Mouse (Mus musculus) stomach, embryonic 15.5 days (tissue): ENCODE measurements around the gene Tob2. TPM values are rescaled to one million over a fixed set of nuclear protein-coding genes. Genes with fewer than 3 reads are reported as not detected.

ENCODE experiments used
- ATAC-seq: fragments of 200-750 bp; cut with Nextera tagmentation; 2 replicates; pipeline ENCODE4 v1.8.0; 2017; ENCODE audit warnings: low read depth, moderate number of reproducible peaks, moderate TSS enrichment; ENCODE audit not compliant: insufficient read depth, low FRiP score
- H3K27ac ChIP-seq: fragments of 300-500 bp; sonication (generic); 2 replicates; pipeline ENCODE4 v1.5.1; 2015; ENCODE audit warnings: mild to moderate bottlenecking, inconsistent platforms
- H3K27me3 ChIP-seq: fragments of 300-500 bp; sonication (generic); replicated peaks from 2 replicates; pipeline ENCODE4 v1.6.1; 2015; ENCODE audit warnings: inconsistent platforms
- H3K36me3 ChIP-seq: fragments of 300-500 bp; sonication (generic); 2 replicates; pipeline ENCODE4 v1.6.1; 2015; ENCODE audit warnings: inconsistent platforms
- H3K4me1 ChIP-seq: fragments of 300-500 bp; sonication (generic); 2 replicates; pipeline ENCODE4 v1.6.1; 2015; ENCODE audit warnings: inconsistent platforms
- H3K4me2 ChIP-seq: fragments of 300-500 bp; sonication (generic); 2 replicates; pipeline ENCODE4 v1.6.1; 2015; ENCODE audit warnings: mild to moderate bottlenecking, inconsistent platforms
- H3K4me3 ChIP-seq: fragments of 300-500 bp; sonication (generic); replicated peaks from 2 replicates; pipeline ENCODE4 v1.5.1; 2015; ENCODE audit warnings: inconsistent platforms
- H3K9ac ChIP-seq: fragments of 300-500 bp; sonication (generic); 2 replicates; pipeline ENCODE4 v1.6.1; 2015; ENCODE audit warnings: inconsistent platforms
- H3K9me3 ChIP-seq: fragments of 300-500 bp; sonication (generic); 2 replicates; pipeline ENCODE4 v1.6.1; 2016; ENCODE audit warnings: inconsistent platforms
- WGBS: fragments of 180-500 bp; shearing (Covaris S2); methylation state at CpG from one replicate; pipeline ENCODE4 v1.1.7; 2015; 5-methylcytosine and 5-hydroxymethylcytosine counted together
- polyA plus RNA-seq: library from polyadenylated mRNA; unstranded; fragments of >200 nt; fragmentation: Nextera tagmentation; extraction: Ambion mirVana; gene quantifications from 2 replicates; pipeline ENCODE4 v1.2.1, GENCODE M21; 2015

Gene Tob2
- polyA plus RNA-seq, 1 experiment from 2014 or later, result 26.6 TPM

DNA sequence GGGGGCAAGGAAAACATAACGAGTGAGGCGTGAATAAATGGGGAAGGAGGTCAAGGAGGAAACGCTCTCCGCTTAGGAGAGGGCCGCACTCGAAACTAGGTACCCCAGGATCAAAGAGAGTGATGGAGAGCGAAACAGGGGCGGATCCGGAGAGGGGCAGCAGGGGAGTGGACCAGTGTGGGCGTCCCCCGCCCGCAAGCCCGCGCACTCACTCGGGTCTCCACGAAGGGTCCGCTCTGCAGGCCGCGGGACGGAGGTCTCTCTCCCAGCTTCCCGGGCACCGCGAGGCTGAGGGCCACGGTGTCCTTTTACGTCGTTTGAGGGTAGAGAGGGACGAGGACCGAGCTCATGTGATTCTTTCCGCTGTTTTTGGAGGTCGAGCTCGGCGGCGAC is 876 bp downstream of the Tob2 start:
- Histone ChIP-seq H3K27ac (peak overlapping the region; percentile 98), H3K36me3 (0 out of 2 replicates have a peak, but pooled peaks cover 2% of the 10 kb centered on the region), H3K4me2 (peak overlapping the region; percentile 92), H3K4me3 (peak overlapping the region; percentile 93), H3K9me3 (no peaks in the 10 kb centered on the region), H3K4me1 (peaks cover 2% of the 10 kb centered on the region; the same call in 1 of the 2 replicates), H3K9ac (peak overlapping the region; percentile 97), H3K27me3 (no peaks in the 10 kb centered on the region)
- ATAC-seq, result peak; percentile 9; the same call in 1 of the 2 replicates
- under 1% methylated on average over 33 of the region's 33 CpGs for WGBS

DNA sequence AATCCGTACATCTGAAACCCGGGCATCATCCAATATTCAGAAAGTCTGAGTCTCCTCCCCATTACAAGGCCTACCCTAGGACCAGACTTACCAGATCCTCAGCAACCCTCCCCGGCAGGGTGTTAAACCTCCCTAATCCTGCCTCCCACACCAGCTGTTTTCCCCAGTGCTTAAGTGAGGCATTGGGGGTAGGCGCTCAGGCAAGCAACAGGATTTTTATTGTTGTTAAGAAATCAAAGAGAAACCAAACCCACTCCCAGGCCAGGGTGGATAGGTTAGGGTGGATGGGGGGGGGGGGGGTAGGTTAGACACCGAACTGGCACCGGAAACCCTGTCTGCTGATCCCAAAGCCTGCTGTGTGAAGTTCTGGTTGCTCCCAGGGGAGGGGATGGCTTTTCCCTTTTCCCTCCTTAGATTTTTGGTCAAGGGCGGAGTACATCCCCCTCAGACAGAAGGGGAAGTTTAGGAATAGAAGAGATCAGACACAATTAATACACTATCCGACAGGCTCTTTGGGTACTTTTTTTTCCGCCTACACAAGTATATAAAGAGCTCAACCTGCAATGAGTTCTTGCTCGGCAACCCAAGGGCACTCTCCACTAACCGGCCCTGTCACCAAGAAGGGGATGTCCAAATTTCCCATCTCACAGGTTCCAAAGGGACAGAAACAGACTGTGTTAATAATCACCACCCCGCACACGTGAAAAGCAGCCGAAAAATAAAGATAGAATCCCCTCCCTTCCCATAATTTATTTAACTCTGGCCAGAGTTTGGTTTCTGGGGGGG is 1.5 kb downstream of the Tob2 start:
- peaks cover 2% of the 10 kb centered on the region; the same call in 1 of the 2 replicates for H3K36me3 ChIP-seq
- peak overlapping the region; percentile 98 for H3K27ac ChIP-seq
- peaks cover 2% of the 10 kb centered on the region; the same call in 1 of the 2 replicates for H3K4me1 ChIP-seq
- peak overlapping the region; percentile 97 for H3K9ac ChIP-seq
- H3K27me3 ChIP-seq, result no peaks in the 10 kb centered on the region
- H3K4me2 ChIP-seq, result peak overlapping the region; percentile 92
- under 1% methylated on average over 14 of the region's 14 CpGs for WGBS
- no peak for ATAC-seq
- no peaks in the 10 kb centered on the region for H3K9me3 ChIP-seq
- H3K4me3 ChIP-seq, result peak overlapping the region; percentile 93

DNA sequence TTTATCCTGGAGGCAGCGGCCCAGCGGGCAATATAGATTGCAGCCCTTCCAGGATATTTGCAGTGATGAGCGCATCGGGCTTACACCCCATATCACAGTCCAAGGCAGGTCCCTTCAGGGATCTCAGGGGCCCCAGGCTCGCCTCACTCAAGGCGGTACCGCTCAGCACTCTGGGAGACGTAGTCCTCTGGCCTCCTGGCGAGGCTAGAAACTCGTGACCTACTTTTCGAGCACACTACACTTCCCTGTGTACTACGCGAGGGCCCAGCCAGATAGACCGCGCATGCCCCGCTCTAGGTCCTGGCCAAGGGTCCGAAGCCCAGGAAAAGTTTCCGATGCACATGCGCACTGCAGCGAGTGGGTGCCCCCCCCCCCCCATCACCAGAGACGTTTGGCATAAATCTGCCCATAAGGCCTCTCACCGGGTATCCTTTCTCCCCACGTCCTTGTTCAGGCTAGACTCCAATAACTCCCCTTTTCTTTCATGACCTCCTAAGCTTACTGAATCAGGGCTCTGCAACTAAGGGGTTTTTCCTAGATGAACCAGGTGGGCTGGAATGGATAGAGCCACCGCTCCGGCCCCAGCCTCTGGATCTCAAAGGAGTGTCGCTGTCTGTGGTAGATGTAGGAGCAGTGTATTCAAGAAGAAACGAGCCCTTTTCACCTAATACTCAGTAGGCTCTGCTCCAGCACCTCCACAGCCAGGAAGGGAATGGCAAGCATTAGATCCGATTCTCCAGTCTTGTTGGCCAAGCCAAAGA is 2.4 kb downstream of the Tob2 start:
- Histone ChIP-seq H3K27me3 (no peaks in the 10 kb centered on the region), H3K4me1 (peaks cover 2% of the 10 kb centered on the region; the same call in 1 of the 2 replicates), H3K4me2 (peak overlapping the region; percentile 92), H3K27ac (peak overlapping the region; percentile 98), H3K36me3 (peaks cover 10% of the 10 kb centered on the region; the same call in 1 of the 2 replicates), H3K9me3 (no peaks in the 10 kb centered on the region), H3K9ac (peak overlapping the region; percentile 97), H3K4me3 (peak overlapping the region; percentile 93)
- whole genome bisulfite sequencing, result 0% methylated on average over 28 of the region's 28 CpGs
- peak; percentile 88 for ATAC-seq

DNA sequence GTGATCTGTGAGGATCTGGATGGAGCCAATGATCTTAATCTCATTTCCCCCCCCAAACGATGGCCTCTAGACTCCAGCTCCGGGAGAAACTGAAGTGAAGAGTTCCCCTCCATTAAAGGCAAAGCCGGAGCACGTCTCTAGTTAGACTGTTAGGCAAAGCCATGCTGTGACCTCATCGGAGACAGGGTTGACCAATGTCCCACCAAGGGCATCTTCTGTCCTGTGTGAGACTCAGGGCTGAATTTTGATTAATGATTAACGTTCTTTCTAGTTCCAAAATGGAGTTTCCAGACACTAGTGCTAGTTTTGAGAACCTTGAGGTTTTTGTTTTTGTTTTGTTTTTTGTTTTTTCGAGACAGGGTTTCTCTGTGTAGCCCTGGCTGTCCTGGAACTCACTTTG is 5.5 kb downstream of the Tob2 start:
- no peak overlapping the region for H3K4me2 ChIP-seq
- WGBS, result 81% methylated on average over 7 of the region's 7 CpGs
- no peak for ATAC-seq
- no peak overlapping the region for H3K9ac ChIP-seq
- peaks cover 27% of the 10 kb centered on the region for H3K36me3 ChIP-seq
- H3K9me3 ChIP-seq, result no peaks in the 10 kb centered on the region
- H3K27me3 ChIP-seq, result no peaks in the 10 kb centered on the region
- H3K27ac ChIP-seq, result no peak overlapping the region
- peaks cover 2% of the 10 kb centered on the region; the same call in 1 of the 2 replicates for H3K4me1 ChIP-seq
- no peak overlapping the region for H3K4me3 ChIP-seq

DNA sequence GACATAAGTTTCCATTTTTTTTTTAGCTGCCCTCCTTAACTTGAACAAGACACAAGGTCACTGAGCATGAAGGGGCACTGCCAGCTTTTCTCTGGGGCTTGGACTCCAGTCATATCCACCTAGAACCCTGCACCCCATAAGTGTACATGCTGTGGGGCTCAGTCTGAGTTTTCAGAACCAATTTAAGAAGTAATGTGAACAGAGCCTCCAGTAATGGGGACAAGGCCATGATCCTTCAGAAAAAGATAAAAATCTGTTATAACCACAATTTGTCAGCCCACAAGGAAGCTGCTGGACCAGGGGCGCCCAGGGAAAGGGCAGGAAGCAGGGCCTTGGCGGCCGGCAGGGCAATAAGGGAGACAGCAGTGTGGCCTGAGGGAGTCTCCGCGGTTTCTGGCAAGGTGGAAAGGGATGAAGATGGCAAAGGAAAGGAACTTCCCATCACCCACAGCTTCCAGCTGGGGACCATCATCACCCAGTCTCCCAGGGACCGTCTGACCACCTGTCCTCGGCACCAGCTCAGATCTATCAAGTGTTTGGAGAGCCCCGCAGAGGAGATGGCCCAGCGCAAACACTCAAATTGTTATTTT is 6.1 kb downstream of the Tob2 start:
- no peak for ATAC-seq
- 79% methylated on average over 9 of the region's 9 CpGs for WGBS
- peaks cover 33% of the 10 kb centered on the region for H3K36me3 ChIP-seq

DNA sequence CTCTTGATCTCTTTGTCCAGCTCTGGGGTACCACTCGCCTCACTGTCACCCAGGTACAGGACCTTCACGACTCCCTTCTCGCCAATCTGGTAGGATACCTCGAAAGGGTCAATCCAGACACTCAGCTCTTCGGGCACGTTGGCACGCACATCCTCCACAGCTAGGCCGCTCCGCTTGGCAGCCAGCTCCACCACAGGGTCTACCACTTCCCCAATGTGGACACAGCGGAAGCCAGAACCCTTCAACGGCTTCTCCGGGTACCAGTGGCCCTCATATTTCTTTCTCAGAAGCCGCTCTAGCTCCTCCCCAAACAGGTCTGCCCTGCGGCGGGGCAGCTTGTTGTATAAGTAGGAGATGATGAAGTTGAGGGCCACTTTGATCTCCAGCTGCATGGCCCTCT is 7.2 kb downstream of the Tob2 start:
- no peaks in the 10 kb centered on the region for H3K9me3 ChIP-seq
- H3K4me3 ChIP-seq, result no peak overlapping the region
- ATAC-seq, result no peak
- H3K36me3 ChIP-seq, result peaks cover 37% of the 10 kb centered on the region
- no peaks in the 10 kb centered on the region; the same call in 1 of the 2 replicates for H3K4me1 ChIP-seq
- no peak overlapping the region for H3K27ac ChIP-seq
- no peak overlapping the region for H3K9ac ChIP-seq
- no peaks in the 10 kb centered on the region for H3K27me3 ChIP-seq
- 93% methylated on average over 15 of the region's 15 CpGs for WGBS
- no peak overlapping the region for H3K4me2 ChIP-seq

More for the DNA sequence above, 6.1 kb downstream of the Tob2 start:
- Histone ChIP-seq H3K9me3 (no peaks in the 10 kb centered on the region), H3K27ac (no peak overlapping the region), H3K27me3 (no peaks in the 10 kb centered on the region), H3K4me2 (no peak overlapping the region), H3K4me3 (no peak overlapping the region), H3K4me1 (peaks cover 2% of the 10 kb centered on the region; the same call in 1 of the 2 replicates), H3K9ac (no peak overlapping the region)

DNA sequence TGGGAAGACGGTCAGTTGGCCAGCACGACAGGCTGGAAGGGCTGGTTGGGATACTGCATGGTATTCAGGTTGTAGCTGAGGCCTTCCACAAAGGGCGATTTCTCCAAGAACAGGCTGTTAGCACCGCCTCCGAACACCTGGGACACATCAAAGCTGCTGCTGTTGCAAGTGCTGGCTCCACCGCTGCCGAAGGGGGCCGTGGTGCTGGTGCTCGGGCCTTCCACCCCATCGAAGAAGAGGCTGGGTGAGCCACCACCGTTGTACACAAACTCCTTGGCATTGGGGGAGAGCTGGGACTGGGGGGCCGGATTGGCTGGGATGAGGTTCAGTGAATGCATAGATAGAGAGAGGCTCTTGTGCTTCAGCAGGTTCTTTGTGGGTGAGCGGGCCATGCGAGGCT is 7.9 kb downstream of the Tob2 start:
- no peaks in the 10 kb centered on the region for H3K27me3 ChIP-seq
- no peak overlapping the region for H3K9ac ChIP-seq
- H3K4me3 ChIP-seq, result no peak overlapping the region
- H3K9me3 ChIP-seq, result no peaks in the 10 kb centered on the region
- no peak overlapping the region for H3K27ac ChIP-seq
- peaks cover 37% of the 10 kb centered on the region for H3K36me3 ChIP-seq
- WGBS, result 73% methylated on average over 14 of the region's 14 CpGs
- H3K4me2 ChIP-seq, result no peak overlapping the region
- no peak for ATAC-seq
- H3K4me1 ChIP-seq, result no peaks in the 10 kb centered on the region

DNA sequence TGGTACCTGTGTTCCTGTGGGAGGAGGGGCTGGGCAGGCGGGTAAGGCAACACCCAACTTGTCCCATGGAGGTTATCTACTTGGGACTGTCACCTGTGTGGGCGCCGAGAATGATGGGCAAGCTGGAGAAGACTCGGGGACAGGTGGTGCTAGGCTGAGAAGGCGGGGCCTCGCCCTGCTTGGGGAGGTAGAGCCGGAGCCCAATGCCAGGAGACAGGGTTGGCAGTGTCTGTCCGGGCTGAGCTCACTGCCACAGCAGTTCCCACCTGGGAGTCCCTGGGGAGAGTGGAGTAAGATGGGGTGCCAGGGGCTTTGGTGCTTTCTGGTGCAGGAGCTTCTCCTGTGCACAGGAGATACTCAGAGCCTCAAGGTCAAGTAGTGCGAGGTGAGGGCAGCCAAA is 9.5 kb downstream of the Tob2 start:
- 80% methylated on average over 9 of the region's 9 CpGs for WGBS
- H3K9ac ChIP-seq, result no peak overlapping the region
- no peak overlapping the region for H3K4me3 ChIP-seq
- no peak overlapping the region for H3K27ac ChIP-seq
- H3K4me1 ChIP-seq, result no peaks in the 10 kb centered on the region
- no peak overlapping the region for H3K4me2 ChIP-seq
- no peaks in the 10 kb centered on the region for H3K27me3 ChIP-seq
- H3K36me3 ChIP-seq, result peaks cover 37% of the 10 kb centered on the region
- no peak for ATAC-seq
- H3K9me3 ChIP-seq, result no peaks in the 10 kb centered on the region

DNA sequence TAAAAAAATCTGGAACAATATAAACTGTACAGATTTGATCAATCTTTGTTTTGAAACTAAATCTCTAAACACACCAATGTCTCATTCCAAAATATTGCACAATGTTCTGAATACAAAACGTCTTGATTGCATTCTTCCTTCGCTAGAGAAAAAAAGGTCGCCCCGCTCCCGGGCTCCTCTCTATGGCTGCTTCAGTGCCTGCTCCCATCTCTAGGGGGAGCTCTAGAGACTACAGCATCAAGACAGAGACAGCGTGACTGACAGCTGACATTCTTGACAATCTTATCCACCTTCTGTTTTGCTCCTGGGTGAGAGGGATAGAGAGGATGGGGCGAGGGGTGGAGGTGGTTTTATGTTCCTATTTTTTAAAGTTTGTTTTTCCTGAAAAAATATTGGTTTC is 10.3 kb downstream of the Tob2 start:
- Histone ChIP-seq H3K9me3 (no peaks in the 10 kb centered on the region), H3K9ac (no peak overlapping the region), H3K4me2 (no peak overlapping the region), H3K27me3 (no peaks in the 10 kb centered on the region), H3K36me3 (peaks cover 37% of the 10 kb centered on the region), H3K4me1 (no peaks in the 10 kb centered on the region), H3K27ac (no peak overlapping the region), H3K4me3 (no peak overlapping the region)
- no peak for ATAC-seq
- WGBS, result 38% methylated on average over 7 of the region's 7 CpGs

DNA sequence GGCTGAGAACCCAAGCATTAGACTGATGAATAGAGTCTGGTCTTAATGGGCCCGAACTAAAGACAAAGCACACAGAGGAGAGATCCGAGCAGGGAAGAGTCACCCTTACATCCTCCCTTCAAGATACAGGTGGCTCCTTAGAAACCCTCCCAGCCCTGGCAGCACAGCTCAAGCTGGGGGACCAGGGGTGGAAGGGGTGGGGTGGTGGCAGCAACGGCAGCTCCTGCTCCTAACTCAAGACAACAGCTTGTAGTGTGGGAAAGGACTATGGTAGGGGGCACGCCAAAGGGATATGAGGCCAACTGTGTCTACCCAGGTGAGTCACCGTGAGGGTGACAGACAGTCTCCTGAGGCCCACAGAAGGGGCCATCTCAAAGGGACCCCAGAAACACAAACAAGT is 10.7 kb downstream of the Tob2 start:
- H3K4me2 ChIP-seq, result no peak overlapping the region
- no peak overlapping the region for H3K27ac ChIP-seq
- H3K9ac ChIP-seq, result no peak overlapping the region
- H3K36me3 ChIP-seq, result peaks cover 35% of the 10 kb centered on the region
- no peak overlapping the region for H3K4me3 ChIP-seq
- no peaks in the 10 kb centered on the region for H3K9me3 ChIP-seq
- ATAC-seq, result no peak
- 79% methylated on average over 5 of the region's 5 CpGs for WGBS
- H3K4me1 ChIP-seq, result no peaks in the 10 kb centered on the region
- no peaks in the 10 kb centered on the region for H3K27me3 ChIP-seq

DNA sequence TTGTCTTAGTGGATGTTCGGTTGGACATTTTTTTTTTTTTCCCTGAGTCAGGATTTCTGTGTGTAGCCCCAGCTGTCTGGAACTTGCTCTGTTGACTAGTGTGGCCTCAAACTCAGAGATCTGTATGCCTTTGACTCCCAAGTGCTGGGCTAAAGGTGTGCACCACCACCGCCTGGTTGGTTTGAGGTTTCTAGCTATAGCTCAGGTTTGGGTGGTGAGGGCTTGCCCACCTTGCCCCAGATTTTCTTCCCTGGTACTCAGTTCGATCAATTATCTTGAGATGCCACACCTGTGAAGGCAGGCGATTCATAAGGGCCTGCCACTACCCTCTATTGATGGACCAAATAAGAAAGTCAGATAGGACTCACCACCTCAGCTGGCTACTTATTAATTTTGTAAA is 11.4 kb downstream of the Tob2 start:
- Histone ChIP-seq H3K9me3 (no peaks in the 10 kb centered on the region), H3K27me3 (no peaks in the 10 kb centered on the region), H3K4me3 (no peak overlapping the region), H3K4me2 (no peak overlapping the region), H3K36me3 (peaks cover 35% of the 10 kb centered on the region), H3K4me1 (no peaks in the 10 kb centered on the region), H3K9ac (no peak overlapping the region), H3K27ac (no peak overlapping the region)
- ATAC-seq, result no peak
- 86% methylated on average over 4 of the region's 4 CpGs for WGBS

DNA sequence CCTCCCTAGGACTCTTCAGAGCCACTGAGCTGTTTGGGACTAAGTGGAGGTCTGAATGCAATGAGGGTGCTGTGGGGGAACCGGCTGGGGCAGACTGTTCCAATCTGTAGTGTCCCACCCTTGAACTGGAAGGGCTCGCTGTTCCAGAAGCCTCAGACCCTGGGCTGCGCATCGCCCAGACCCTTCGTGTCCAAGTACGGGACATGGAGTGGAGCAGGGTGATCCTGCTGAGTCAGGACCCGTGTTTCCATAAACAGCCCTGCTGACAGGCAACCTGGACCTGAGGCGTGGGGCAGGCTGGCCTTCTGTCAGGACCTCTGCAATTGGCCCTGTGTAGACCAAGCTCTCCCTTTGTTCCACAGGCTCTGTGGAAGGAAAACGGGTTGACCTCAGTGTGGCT is 11.8 kb downstream of the Tob2 start:
- H3K9me3 ChIP-seq, result no peaks in the 10 kb centered on the region
- H3K4me3 ChIP-seq, result no peak overlapping the region
- peaks cover 31% of the 10 kb centered on the region for H3K36me3 ChIP-seq
- H3K27me3 ChIP-seq, result no peaks in the 10 kb centered on the region
- no peak for ATAC-seq
- no peak overlapping the region for H3K4me2 ChIP-seq
- H3K9ac ChIP-seq, result no peak overlapping the region
- 79% methylated on average over 9 of the region's 9 CpGs for WGBS
- no peak overlapping the region for H3K27ac ChIP-seq
- no peaks in the 10 kb centered on the region for H3K4me1 ChIP-seq
